Mouse (Mus musculus): ENCODE data around the gene Bub3. TPM values are rescaled to one million over a fixed set of nuclear protein-coding genes. Genes with fewer than 3 reads are reported as not detected.

Bub3 gene
- total and polyA plus RNA-seq, 2 experiments from 2014 or later: 67.6 to 89.9 TPM

- Histone ChIP-seq H3K4me1 (ENCODE audit: control insufficient read depth, insufficient read depth) (peaks cover 16% of the 10 kb centered on the region; the same call in 1 of the 2 replicates), H3K36me3 (replicated peaks; ENCODE audit: control insufficient read depth, insufficient read depth, low read length) (no peaks in the 10 kb centered on the region), H3K9ac (replicated peaks; ENCODE audit: low read depth, low read length) (no peak overlapping the region), H3K27ac (ENCODE audit: low read depth) (no peak overlapping the region), H3K4me2 (ENCODE audit: low read depth, low read length) (no peak overlapping the region), H3K4me3 (ENCODE audit: low read depth, low read length) (no peak overlapping the region), H3K27me3 (ENCODE audit: control insufficient read depth, insufficient read depth, low read length) (peaks cover 98% of the 10 kb centered on the region), H3K9me3 (replicated peaks; ENCODE audit: control insufficient read depth, low read length) (no peaks in the 10 kb centered on the region)
- ATAC-seq (ENCODE audit: insufficient read depth, low read depth): no peak
- DNase-seq (ENCODE audit: low spot score): no peak
- WGBS: 8% methylated on average over 5 of the region's 5 CpGs
- TF ChIP-seq EP300 (IDR thresholded peaks at IDR 0.05; ENCODE audit: low read depth) (no peak), CTCF (IDR thresholded peaks at IDR 0.05; ENCODE audit: low read depth) (no peak)
Observed at GRCm38 (mm10) chr7:131547481-131547880, 12.5 kb upstream of the Bub3 start.

GRCm38 (mm10) chr7:131548473-131548872, 11.5 kb upstream of the Bub3 start, which contains the start of gene Hmx2:
Gene Hmx2 (plus strand): TSS chr7:131548773.
- no peak for DNase-seq (ENCODE audit: low spot score)
- Histone ChIP-seq H3K27me3 (ENCODE audit: control insufficient read depth, insufficient read depth, low read length) (peaks cover 98% of the 10 kb centered on the region), H3K4me2 (ENCODE audit: low read depth, low read length) (no peak within 1 kb of the TSS), H3K36me3 (replicated peaks; ENCODE audit: control insufficient read depth, insufficient read depth, low read length) (no peaks in the 10 kb centered on the region), H3K4me1 (ENCODE audit: control insufficient read depth, insufficient read depth) (peaks cover 7% of the 10 kb centered on the region; the same call in 1 of the 2 replicates), H3K27ac (ENCODE audit: low read depth) (no peak within 1 kb of the TSS), H3K9ac (replicated peaks; ENCODE audit: low read depth, low read length) (no peak within 1 kb of the TSS), H3K4me3 (ENCODE audit: low read depth, low read length) (no peak within 1 kb of the TSS), H3K9me3 (replicated peaks; ENCODE audit: control insufficient read depth, low read length) (no peaks in the 10 kb centered on the region)
- 3% methylated on average over 3 of the region's 3 CpGs for WGBS
- no peak for TF ChIP-seq CTCF (IDR thresholded peaks at IDR 0.05; ENCODE audit: low read depth)
- no peak for TF ChIP-seq EP300 (IDR thresholded peaks at IDR 0.05; ENCODE audit: low read depth)
- no peak for ATAC-seq (ENCODE audit: insufficient read depth, low read depth)

GRCm38 (mm10) chr7:131551471-131551870, 8.6 kb upstream of the Bub3 start:
- no peak for ATAC-seq (ENCODE audit: insufficient read depth, low read depth)
- Histone ChIP-seq H3K27me3 (ENCODE audit: control insufficient read depth, insufficient read depth, low read length) (peaks cover 96% of the 10 kb centered on the region), H3K36me3 (replicated peaks; ENCODE audit: control insufficient read depth, insufficient read depth, low read length) (no peaks in the 10 kb centered on the region), H3K9me3 (replicated peaks; ENCODE audit: control insufficient read depth, low read length) (no peaks in the 10 kb centered on the region), H3K27ac (ENCODE audit: low read depth) (no peak overlapping the region), H3K4me1 (ENCODE audit: control insufficient read depth, insufficient read depth) (peaks cover 4% of the 10 kb centered on the region; the same call in 1 of the 2 replicates), H3K4me3 (ENCODE audit: low read depth, low read length) (no peak overlapping the region), H3K4me2 (ENCODE audit: low read depth, low read length) (no peak overlapping the region), H3K9ac (replicated peaks; ENCODE audit: low read depth, low read length) (no peak overlapping the region)
- 0% methylated on average over 4 of the region's 4 CpGs for WGBS
- DNase-seq (ENCODE audit: low spot score): no peak
- TF ChIP-seq EP300 (IDR thresholded peaks at IDR 0.05; ENCODE audit: low read depth) (no peak), CTCF (IDR thresholded peaks at IDR 0.05; ENCODE audit: low read depth) (no peak)

GRCm38 (mm10) chr7:131551931-131552741, 7.9 kb upstream of the Bub3 start:
- no peak overlapping the region for H3K9ac ChIP-seq (replicated peaks; ENCODE audit: low read depth, low read length)
- H3K9me3 ChIP-seq (replicated peaks; ENCODE audit: control insufficient read depth, low read length): no peaks in the 10 kb centered on the region
- no peak overlapping the region for H3K27ac ChIP-seq (ENCODE audit: low read depth)
- WGBS: 1% methylated on average over 42 of the region's 42 CpGs
- peaks cover 96% of the 10 kb centered on the region for H3K27me3 ChIP-seq (ENCODE audit: control insufficient read depth, insufficient read depth, low read length)
- DNase-seq (ENCODE audit: low spot score) (no peak), ATAC-seq (ENCODE audit: insufficient read depth, low read depth) (no peak)
- no peak for TF ChIP-seq CTCF (IDR thresholded peaks at IDR 0.05; ENCODE audit: low read depth)
- TF ChIP-seq EP300 (IDR thresholded peaks at IDR 0.05; ENCODE audit: low read depth): no peak
- H3K36me3 ChIP-seq (replicated peaks; ENCODE audit: control insufficient read depth, insufficient read depth, low read length): no peaks in the 10 kb centered on the region
- H3K4me1 ChIP-seq (ENCODE audit: control insufficient read depth, insufficient read depth): peaks cover 4% of the 10 kb centered on the region; the same call in 1 of the 2 replicates
- no peak overlapping the region for H3K4me3 ChIP-seq (ENCODE audit: low read depth, low read length)
- no peak overlapping the region for H3K4me2 ChIP-seq (ENCODE audit: low read depth, low read length)

- Histone ChIP-seq H3K4me2 (ENCODE audit: low read depth, low read length) (no peak overlapping the region), H3K4me1 (ENCODE audit: control insufficient read depth, insufficient read depth) (peaks cover 4% of the 10 kb centered on the region; the same call in 1 of the 2 replicates), H3K27ac (ENCODE audit: low read depth) (no peak overlapping the region), H3K36me3 (replicated peaks; ENCODE audit: control insufficient read depth, insufficient read depth, low read length) (no peaks in the 10 kb centered on the region), H3K4me3 (ENCODE audit: low read depth, low read length) (no peak overlapping the region), H3K9me3 (replicated peaks; ENCODE audit: control insufficient read depth, low read length) (no peaks in the 10 kb centered on the region), H3K27me3 (ENCODE audit: control insufficient read depth, insufficient read depth, low read length) (peaks cover 96% of the 10 kb centered on the region), H3K9ac (replicated peaks; ENCODE audit: low read depth, low read length) (no peak overlapping the region)
- TF ChIP-seq CTCF (IDR thresholded peaks at IDR 0.05; ENCODE audit: low read depth) (no peak), EP300 (IDR thresholded peaks at IDR 0.05; ENCODE audit: low read depth) (no peak)
- ATAC-seq (ENCODE audit: insufficient read depth, low read depth) (no peak), DNase-seq (ENCODE audit: low spot score) (no peak)
- WGBS: 2% methylated on average over 5 of the region's 5 CpGs
Observed at GRCm38 (mm10) chr7:131552781-131553180, 7.2 kb upstream of the Bub3 start.

Measured in heart, postnatal 0 days (tissue).